Mouse (Mus musculus): Measurements from ENCODE around the gene Ccdc177. TPM values are rescaled to one million over a fixed set of nuclear protein-coding genes. Genes with fewer than 3 reads are reported as not detected.

Gene Ccdc177
- total RNA-seq, 2 experiments from 2014 or later, result 18.5 to 18.7 TPM

Other genes with a start within 250 kb of the Ccdc177 start
- 100 to 1,000 TPM; 126 to 127 TPM for gene Galnt16, start 242.4 kb downstream of the Ccdc177 start, total RNA-seq (2021)
- gene Slc39a9, start 116.8 kb downstream of the Ccdc177 start, total RNA-seq (2021), result 10 to 100 TPM; 41.2 to 42.7 TPM
- gene Erh, start 116.3 kb downstream of the Ccdc177 start, total RNA-seq (2021), result 10 to 100 TPM; 56.8 to 57.5 TPM
- 1 to 10 TPM; 4.8 to 9.1 TPM for gene Plekhd1, start 68.1 kb downstream of the Ccdc177 start, total RNA-seq (2021)
- 10 to 100 TPM; 54.3 TPM for gene Susd6, start 29.8 kb upstream of the Ccdc177 start, total RNA-seq (2021)
- 100 to 1,000 TPM; 355 to 387 TPM for gene Srsf5, start 184.8 kb upstream of the Ccdc177 start, total RNA-seq (2021)
- not detected for gene Slc10a1, start 208.0 kb upstream of the Ccdc177 start, total RNA-seq (2021)

Data from layer of hippocampus, postnatal 14 days (tissue).